Mouse (Mus musculus) urinary bladder, postnatal 36 days (tissue): ENCODE data around the gene N4bp2.
"Not testable (repeated sequence)": the region's sequence is repeated elsewhere in the genome, so short reads cannot be mapped to it uniquely, and the experiment has no call there.

Experiments used
- DNase-seq, 2 experiments: peaks; one replicate each; pipeline ENCODE4 v3.0.0; 2022; ENCODE audit warnings: low spot score in 2 of 2, mixed read lengths in 1 of 2

The N4bp2 gene

GRCm38 (mm10) chr5:65764786-65765634 lies 1.7 kb downstream of the N4bp2 start:
- DNase-seq = peak; percentile 82 to 88

DNA sequence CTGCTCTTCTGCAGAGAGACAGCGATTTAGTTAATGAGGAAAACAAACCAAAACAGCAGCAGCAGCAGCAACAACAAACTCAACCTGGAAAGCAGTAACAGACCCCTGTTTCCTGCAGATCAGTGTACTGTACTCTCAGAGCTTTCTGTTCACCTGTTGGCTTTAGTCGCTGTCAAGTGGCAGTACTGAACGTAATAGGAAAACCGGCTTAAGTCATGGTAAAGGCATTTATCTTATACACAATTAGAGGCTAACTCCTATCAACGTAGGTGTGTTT lies 2.3 kb downstream of the N4bp2 start:
- no peak for DNase-seq

GRCm38 (mm10) chr5:65768007-65768406 lies 4.7 kb downstream of the N4bp2 start:
- no peak for DNase-seq

DNA sequence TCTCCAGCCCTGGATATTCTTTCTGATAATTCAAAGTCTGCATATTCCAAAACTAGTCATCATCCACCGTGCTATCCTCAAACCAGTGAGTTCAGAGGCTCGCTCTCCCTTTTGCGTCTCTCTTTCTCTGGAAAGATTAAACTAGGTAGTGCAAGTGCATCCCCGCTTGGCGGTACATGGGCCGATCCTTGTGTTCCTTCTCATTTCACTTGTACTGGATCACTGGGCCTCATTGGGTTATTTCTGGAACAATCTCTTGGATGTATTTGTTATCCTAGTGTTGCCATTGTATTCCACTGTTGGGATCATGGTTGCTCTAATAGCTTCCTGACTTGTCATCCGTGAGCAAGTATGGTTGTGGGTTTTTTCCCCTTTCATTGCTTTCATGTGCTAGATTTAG lies 6.7 kb downstream of the N4bp2 start:
- DNase-seq = no peak

GRCm38 (mm10) chr5:65770493-65770892 lies 7.2 kb downstream of the N4bp2 start:
- no peak for DNase-seq

DNA sequence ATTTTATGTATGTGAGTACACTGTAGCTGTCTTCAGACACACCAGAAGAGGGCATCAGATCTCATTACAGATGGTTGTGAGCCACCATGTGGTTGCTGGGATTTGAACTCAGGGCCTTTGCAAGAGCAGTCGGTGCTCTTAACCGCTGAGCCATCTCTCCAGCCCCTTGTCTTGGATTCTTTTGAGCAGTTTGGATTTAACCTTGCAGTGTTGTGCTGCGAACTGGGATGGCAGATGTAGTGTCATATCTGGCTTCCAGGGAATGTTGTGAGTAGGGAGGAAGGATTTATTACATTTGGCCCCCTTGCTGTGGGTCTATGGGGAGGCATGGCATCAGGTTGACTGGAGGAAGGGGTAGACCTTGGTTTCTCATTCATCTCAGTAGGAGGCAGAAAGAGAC lies 10.6 kb downstream of the N4bp2 start:
- DNase-seq = not testable (repeated sequence)

GRCm38 (mm10) chr5:65776166-65776565 lies 12.8 kb downstream of the N4bp2 start:
- no peak for DNase-seq

- DNase-seq = no peak
These were observed 13.6 kb downstream of the N4bp2 start for GRCm38 (mm10) chr5:65776907-65777306.

- not testable (repeated sequence) for DNase-seq
These were observed 15.7 kb downstream of the N4bp2 start for GRCm38 (mm10) chr5:65778986-65779385.

DNA sequence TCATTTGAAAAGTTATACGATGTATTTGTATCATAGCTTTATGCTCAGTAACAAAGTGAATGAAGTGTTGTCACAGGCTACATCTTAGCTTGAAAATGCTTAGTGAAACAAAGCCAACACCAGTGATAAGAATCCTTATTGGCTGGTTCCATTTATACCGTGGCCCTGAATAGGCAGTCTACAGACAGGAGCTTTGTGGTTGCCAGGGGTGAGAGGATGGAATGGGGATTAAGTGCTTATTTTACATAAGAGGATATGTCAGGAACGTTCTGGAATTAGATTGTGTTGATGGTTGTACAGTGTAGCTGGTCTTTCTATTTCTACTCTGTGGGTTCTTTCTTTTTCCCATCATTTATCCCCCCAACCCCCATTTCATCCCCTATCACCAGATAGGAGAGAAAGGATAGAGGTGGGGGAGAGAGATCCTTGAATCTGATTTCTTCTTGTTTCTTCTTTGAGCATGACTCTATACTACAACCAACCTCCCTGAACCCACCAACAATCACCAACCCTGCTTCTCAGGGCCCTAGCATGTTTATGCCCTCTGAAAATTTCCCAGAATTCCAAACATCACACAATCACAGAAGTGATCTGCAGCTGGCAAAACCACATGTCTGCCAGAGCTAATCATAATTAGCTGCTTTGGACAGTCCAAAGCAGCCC lies 16.2 kb downstream of the N4bp2 start:
- DNase-seq = no peak

DNA sequence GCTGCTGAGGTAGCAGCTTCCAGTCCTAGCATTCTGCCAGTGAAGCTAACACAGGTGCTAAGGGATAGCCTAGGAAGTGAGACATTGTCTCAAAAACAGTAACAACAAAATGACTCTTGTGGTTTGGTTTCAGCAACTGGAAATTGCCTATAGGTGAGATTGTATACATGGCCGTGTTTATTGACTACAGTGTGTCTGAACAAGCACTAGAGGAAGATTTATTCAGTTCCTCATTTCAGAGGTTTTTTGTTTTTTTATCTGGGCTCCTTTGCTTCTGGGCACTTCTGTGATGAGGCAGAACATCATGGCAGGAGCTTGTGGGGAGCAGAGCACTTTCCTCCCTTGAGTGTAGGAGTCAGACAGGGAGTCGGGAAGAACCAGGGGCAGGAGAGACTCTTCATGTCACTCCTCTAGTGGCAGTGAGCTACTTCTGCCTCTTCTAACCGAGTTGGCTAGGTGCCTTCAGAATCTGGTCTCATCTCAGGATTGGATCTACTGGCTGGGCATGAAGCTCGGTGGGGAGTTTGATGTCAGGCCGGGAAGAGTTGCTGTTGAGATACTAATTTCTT lies 17.9 kb downstream of the N4bp2 start:
- no peak for DNase-seq

GRCm38 (mm10) chr5:65781769-65782715 lies 18.7 kb downstream of the N4bp2 start:
- no peak for DNase-seq

GRCm38 (mm10) chr5:65790604-65791225 lies 27.4 kb downstream of the N4bp2 start:
- DNase-seq = no peak

DNA sequence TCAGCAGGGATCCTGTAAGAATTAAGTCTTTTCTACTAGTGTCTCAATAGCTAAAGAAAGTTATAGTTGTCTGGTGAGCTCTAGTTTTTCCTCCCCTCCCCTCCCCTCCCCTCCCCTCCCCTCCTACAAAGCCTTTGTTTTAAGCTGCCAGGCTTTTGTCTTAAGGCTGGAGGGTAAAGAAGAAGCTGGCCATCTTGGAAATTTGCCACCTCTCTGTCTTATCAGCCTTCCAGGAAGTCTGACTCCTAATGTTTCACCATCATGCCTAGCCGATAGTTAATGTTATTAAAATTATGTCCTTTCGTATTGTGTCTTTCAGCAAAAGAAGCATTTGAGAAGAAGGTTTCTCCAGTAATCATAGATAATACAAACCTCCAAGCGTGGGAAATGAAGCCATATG lies 30.9 kb downstream of the N4bp2 start:
- DNase-seq = no peak

DNA sequence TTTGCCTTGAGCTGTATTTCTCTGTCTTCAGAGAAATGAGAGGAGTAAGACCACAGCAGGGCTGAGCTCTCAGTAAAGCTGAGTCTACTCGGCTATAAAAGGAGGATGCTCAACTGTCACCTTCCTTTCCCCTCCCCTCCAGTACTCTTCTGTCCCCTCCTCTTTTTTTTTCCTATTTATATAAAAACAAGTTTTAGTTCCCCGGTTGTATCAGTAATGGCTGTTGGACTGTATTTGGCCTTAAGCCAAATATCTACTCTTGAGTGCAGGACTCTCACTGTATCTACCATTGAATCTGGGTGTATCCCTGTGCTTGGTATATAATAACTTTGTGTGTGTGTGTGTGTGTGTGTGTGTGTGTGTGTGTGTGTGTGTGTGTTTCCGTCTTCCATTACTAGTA lies 31.4 kb downstream of the N4bp2 start:
- DNase-seq = no peak

DNA sequence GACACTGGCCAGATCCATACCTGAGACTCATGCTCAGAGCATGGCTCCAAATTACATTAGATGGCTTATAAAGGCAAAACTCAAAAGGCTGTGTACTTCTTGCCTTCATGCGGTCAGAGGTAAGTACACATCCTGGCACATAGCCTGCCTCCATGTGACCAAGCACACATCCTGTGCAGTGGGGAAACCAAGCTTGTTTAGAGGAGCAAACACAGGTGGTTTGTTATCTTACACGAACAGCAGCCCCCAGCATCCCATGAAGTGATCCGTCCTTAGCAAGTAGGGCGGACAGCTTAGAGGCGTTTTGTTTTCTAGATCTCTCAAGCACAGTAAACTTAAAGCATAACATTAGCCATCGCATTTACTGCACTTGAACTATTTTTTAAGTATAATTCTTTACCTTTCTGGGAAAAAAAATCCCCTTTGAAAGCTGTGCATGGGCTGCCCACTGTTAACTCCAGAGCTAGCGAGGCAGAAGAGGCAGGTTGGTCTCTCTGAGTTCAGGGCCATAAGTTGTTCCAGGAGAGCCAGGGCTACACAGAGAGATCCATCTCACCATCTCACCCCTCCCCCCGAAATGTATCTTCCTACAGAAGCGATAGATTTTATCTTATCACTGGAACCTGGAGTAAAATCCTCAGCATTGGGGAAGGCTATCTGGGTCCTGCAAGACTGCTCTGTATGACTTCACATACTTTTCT lies 32.1 kb downstream of the N4bp2 start:
- no peak for DNase-seq

DNA sequence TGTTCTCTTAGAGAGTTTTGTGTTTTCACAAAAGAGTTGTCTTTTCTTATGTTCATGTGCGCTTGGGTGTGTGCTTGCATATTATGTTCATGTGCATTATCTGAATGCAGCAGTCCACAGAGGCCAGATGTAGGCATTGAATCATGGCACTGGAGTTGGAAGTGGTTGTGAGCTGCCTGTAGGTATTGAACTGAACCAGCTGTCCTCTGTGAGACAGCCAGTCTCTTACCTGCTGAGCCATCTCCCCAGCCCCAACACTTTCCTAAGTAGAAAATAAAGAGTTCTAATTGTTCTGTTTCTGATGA lies 32.6 kb downstream of the N4bp2 start:
- DNase-seq = no peak

DNA sequence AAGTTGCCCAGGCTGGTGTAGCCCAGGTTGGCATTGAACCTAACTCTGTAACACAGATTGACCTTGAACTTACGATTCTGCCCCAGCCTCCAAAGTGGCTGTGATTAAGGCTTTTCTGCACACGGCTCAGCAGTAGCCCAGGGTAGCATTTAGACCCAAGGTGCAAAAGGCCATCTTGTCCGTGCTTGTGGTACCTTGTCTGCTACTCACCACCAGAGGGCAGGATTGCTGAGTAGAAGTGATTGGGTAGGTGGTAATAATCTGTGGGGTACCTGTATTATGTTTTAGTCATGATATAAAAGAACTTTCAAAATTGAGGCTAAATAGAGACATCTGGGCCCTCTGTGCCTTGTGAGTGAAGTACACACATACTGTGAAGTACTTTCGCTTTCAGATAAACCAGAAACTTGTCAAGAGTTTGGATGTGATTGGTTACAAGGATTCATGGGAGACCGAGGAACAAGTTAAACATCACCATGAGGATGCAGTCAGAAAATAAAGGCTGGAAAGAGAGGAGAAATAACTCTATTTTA lies 60.3 kb downstream of the N4bp2 start:
- no peak for DNase-seq

DNA sequence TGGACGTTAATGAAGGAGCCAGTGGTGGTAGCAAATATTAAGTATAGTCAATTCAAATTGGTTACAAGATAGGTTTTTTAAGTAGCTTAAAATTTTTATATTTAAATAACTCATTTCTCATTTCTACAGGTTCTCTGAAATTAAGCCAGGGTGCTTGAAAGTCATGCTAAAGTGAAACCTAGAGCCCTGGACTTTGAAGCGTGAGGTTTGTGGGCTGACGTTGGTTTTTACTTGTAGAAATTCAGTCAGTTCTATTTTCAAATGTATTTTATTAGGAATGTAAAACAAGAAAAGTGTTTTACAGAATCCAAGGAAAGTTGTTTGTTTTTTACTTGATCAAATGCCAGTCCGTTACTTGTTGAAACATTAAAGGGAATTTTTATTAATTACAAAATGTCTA lies 63.2 kb downstream of the N4bp2 start:
- no peak for DNase-seq

GRCm38 (mm10) chr5:65827102-65827501 lies 63.8 kb downstream of the N4bp2 start:
- DNase-seq = no peak

DNA sequence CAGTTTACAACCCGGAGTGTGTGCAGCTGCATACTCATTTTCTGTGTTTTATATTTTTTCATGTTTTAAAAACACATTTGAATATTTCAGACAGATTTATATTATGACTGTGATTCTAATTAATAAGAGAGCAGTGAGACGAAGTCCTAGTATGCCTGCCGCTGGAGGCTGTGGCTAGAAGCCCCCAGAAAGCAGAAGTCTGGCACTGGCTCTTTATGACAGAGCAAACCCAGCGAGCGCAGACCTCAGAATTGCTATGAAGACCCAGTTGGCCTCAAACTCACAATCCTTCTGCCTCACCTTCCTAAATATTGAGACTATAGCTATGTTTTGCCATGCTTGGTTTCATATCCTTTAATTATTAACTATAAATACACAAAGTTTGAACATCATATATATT lies 64.9 kb downstream of the N4bp2 start:
- DNase-seq = no peak
